Mouse (Mus musculus): ENCODE results near the gene Mprip.
"Not testable (repeated sequence)": the region's sequence is repeated elsewhere in the genome, so short reads cannot be mapped to it uniquely, and the experiment has no call there.

Gene Mprip

DNA sequence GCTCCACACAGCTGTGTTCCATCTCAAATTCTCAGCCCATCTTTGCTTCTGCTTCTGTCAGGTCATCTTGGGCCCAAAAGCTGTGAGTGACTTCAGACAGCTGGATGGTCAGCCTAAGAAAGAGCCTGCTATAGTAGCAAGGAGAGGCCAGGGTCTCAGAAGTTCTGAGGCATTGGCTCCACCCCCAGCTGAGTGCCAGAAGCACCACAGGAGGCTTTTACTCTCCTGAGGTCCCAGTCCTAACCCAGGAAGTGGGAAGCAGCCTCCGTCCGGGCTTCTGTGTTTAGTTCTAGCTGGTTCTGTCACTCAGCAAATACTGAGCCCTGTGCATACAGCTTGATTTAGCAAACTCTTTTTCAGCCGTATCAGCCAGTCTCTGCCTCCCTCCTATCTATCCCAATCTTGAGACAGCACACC lies 54.3 kb downstream of the Mprip start:
- no peak for DNase-seq (ENCODE audit: low read depth)

DNA sequence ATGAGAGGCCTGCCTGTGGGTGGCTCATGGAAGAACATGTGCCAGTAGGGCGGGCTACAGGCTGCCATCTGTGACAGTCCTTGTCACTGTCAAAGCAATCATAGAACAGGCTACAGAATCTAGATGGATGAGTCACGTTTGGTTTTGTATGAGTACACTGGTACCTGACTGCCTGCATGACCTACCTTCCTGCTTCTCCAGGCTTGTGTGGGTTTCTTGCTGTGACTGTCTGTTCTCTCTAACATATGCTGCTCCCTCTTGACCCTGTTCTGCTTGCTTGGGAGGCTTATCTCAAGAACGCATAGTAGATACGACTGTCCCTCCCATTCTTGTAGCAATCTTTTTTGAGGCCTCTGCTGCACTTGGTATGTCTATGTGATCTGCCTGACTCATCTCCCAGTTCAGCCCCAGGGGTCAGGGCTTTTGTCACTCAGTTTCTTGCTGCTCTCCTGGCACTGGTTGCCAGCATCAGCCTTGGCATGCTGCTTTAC lies 56.7 kb downstream of the Mprip start:
- no peak for DNase-seq (ENCODE audit: low read depth)

DNA sequence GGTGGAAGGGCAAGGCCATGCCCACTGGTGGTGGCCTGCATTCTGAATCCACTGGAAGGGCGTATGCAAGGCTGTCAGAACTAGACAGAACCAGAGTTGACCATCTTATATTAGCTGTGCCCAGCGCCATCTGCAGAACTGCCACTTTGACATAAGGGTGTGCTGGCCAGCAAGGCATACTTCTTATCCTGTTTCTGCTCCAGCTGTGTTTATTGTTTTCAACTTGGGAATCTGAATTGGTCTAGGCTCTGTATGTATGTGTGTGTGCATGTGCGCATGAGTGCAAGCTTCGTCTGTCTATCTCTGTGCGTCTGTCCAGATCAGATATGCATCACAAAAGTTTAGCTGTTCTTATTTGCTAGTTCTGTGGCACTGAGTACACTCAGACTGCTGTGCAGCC lies 58.1 kb downstream of the Mprip start:
- no peak for DNase-seq (ENCODE audit: low read depth)

DNA sequence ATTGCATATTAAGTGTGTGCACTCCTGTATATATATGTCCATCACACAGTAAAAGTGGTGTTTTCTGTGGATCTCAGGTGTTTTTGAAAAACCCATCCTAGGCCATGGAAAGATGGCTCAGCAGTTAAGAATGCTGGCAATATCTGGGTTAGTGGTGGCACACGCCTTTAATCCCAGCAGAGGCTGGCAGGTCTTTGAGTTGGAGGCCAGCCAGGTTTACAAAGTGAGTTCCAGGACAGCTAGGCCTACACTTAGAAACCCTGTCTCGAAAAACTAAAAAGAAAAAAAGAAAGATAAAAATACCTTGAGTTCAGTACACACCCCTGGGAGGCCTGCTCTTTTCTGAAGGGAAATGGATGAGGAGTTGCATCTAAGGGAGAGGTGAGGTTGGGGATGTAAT lies 60.3 kb downstream of the Mprip start:
- no peak for DNase-seq (ENCODE audit: low read depth)

DNA sequence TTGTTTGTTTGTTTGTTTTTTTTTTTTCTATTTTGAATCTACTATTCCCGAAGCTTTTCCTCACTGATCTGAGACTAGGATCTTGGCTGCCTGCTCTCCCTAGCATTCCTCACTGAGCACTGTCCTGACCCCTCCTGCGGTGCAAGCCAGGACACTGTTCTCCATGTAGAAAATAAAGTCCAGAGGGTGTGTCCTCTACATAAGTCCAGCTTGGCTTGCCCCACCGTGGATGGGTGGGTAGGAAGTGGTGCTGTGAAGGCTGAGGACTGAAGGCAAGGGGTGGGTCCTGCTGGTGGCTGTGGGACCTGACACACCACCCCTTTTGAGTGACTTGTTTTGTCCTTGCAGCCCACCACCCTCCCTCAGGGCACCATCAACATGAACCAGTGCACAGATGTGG lies 66.1 kb downstream of the Mprip start:
- DNase-seq (ENCODE audit: low read depth) = no peak

DNA sequence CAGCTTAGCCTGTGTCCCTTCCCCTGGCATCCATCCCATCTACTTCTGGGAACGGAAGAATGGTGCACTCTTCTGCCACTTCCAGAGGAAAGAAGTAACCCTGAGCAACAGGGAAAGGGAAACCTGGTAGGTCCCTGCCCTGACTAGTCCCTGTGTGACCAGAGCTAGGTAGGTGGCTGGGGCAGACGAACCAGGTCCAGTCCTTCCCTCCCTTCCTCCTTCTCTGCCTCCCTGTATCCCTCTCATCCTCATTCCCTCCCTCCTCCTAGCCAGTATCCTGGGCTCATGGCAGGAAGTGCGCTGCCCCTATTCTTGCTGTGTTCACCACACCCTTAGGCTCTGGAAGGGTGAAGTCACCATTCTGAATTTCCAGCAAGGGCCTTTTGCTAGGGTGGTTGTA lies 70.7 kb downstream of the Mprip start:
- no peak for DNase-seq (ENCODE audit: low read depth)

DNA sequence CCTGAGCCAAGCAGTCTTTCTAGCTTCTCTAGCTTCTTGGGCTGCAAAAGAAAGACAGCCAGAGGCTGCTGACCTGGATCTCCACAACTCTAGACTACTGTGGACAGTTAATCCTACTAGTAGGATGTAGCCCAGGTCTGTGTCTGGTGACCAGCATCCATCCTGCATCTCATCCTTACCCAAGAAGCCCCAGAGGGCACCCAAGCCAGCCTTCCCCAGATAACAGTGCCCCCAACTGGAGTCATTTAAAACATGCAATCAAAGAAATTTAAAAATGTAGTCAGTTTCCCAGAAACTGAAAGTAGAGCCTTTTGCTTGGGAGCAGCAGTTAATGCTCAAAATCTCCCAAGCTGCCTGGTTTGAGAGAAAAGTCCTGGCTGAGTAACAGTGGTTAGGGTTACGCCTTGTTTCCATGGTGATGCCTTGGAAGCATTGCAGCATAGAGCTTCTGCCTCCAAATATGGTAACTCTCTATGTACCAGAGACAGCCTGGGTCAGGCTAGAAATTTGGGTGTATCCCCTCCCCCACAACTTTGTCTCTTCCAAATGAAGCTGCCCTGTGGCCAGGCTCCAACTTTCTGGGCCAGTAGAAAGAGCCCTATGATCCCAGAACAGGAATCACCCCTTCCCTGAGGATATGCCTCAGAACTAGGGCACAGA lies 71.4 kb downstream of the Mprip start:
- DNase-seq (ENCODE audit: low read depth) = no peak

DNA sequence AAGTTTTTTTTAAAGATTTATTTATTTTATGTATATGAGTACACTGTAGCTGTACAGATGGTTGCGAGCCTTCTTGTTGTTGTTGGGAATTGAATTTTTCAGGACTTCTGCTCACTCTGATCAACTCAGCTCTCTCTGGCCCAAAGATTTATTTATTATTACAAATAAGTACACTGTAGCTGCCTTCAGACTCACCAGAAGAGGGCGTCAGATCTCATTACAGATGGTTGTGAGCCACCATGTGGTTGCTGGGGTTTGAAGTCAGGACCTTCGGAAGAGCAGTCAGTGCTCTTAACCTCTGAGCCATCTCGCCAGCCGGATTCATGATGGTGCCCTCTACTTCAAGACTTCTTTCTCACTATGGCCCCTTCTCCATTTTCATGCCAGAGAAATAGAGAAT lies 72.5 kb downstream of the Mprip start:
- DNase-seq (ENCODE audit: low read depth) = not testable (repeated sequence)

DNA sequence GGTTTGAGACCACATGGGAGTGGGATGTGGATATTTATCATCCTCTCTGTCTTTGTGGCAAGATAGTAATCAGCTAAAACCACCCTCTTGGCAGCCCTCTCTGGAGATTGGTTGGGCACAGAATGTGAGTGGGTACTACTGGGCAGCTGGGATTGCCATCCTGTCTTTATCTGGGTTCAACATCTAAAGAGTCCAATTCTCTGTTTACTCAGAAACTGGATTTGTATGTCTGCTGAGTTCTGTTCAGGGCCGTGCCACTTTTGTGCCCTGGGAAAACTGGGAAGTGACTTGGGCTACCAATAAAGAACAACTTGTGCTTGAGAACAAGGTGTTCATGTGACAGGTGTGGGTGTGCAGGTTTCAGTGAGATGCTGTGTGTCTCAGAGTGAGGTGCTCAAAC lies 73.2 kb downstream of the Mprip start:
- no peak for DNase-seq (ENCODE audit: low read depth)

DNA sequence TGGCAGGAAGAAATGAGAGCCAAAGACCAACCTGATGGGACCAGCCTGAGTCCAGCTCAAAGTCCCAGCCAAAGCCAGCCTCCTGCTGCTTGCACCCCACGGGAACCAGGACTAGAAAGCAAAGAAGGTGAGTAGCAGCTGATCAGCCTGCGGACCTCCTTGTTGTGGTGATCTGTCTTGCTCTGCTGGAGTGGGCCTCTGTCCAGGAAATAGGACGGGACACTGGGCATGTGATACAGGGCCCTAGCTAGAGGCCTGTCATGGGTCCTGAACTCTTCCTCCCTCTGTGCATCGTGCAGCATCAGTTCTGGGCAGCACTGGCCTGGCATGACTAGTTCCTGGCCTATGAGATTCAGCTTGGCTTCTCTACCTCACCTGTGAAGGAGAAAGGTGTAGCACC lies 74.8 kb downstream of the Mprip start:
- not testable (repeated sequence) for DNase-seq (ENCODE audit: low read depth)

DNA sequence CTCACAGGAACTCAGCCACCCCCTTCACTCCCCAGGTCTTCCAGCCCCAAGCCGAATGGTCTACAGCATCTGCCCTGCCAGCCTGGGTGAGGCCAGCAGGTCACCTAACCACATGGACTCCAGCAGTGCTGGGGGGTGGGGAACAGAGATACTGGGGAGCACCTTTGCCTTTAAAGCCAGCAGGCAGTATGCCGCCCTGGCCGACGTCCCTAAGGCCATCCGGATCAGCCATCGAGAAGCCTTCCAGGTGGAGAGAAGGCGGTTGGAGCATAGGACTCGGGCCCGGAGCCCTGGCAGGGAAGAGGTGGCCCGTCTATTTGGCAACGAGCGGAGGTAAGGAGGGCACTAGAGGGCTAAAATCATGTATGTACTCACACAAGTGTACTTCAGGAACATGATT lies 76.1 kb downstream of the Mprip start:
- no peak for DNase-seq (ENCODE audit: low read depth)

DNA sequence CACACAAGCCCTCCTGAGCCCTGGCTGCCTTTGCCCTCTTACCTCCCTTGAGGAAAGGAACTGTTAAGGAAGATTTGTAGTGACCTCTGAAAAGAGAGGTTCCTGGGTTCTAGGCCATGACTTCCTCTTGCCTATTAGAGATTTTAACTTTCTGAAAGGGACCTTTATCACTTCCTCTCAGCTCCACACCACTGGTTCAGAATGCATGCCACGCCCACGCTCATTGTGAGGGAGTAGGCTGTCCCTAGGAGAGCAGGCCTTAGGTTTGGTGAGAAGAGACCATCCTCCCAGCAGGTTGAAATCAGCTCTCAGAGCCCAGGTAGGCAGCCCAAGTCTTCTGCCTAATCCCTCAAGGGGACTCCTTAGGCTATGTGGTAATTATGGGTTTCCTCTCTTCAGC lies 78.9 kb downstream of the Mprip start:
- DNase-seq (ENCODE audit: low read depth) = no peak

DNA sequence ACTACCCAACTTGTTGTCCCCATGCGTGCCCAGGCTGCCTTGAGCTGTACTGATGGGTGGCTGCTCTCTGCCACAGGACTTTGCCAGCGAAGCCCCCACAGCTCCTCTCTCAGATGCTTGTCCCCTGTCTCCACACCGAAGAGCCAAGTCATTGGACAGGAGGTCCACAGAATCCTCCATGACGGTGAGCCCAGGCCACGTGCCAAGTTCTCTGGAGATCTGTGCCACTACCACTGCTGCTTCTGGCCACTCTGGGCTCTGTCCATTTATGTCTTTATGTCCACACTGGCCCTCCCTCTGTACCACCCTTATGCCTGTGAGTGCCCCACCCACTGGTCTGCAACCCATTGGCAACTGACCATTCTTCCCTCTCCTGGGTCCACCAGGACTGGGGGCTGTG lies 80.8 kb downstream of the Mprip start:
- DNase-seq (ENCODE audit: low read depth) = no peak

DNA sequence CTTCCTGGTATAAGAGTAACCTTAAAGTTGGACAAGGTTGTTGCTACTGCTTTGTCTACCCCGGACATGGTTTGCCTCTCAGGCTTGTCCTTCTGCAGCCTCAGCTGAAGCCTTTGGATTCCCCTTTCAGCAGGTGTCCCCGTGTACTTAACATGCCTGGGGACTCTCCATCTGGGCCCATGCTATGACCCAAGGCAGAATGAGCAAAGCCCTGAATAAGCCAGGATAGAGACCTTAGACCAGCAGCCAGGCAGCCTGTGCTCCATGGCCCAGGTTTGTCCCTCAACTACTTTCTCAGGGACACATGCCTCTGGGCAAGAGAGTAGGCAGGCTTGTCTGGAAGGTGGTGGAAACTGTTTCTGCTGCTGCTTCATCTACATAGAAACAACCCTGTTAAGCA lies 82.2 kb downstream of the Mprip start:
- DNase-seq (ENCODE audit: low read depth) = no peak

DNA sequence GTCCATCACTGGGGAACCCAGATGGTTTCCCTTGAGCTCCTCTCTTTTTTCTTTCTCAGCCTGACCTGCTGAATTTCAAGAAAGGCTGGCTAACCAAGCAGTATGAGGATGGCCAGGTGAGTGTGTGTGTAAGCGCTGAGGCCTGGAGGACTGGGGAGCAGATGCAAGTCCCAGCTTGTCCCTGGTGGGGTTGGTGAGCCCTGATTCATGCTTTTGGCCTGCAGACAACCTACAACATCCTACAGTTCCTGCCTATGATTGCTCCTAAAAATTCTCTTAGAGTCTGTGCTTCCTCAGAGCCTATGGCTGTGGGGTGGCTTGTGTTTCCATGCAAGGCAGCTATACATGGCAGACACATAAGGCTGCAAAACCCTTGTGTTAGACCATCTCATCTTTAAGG lies 82.6 kb downstream of the Mprip start:
- no peak for DNase-seq (ENCODE audit: low read depth)

DNA sequence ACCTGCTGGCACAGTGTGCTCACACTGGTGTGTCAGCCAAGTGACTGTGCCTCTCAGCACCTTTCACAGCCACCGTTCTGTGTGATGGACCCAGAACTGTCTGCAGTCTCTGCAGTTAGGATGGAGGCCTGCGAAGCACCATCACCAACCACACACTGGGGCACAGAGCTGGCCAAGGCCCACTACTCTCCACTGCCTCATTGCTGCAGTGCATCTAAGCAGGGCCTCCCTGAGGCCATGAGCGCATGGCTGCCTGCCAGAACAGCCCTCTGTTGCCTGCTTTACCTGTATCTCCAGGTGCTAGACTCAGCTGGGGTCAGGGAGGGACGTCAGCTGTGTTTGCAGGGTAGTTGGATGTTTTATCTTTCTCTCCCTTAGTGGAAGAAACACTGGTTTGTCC lies 83.3 kb downstream of the Mprip start:
- no peak for DNase-seq (ENCODE audit: low read depth)

DNA sequence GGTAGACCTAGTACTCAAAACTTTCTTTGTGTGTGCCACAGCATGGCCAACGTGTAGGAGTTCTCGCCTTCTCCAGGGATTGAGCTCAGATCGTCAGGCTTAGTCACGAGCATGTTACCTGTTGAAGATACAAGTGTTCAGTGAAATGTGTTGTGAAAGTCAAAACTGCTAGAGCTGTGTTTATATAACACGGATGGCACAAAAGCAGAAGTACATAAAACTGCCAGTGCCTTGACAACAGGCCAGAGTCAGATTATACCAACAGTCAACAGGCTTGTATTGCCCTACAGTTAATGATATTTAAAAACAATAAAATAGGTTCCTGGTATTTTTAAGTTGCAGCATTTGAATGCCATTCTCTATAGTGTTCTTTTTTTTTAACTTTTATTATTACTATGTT lies 84.7 kb downstream of the Mprip start:
- DNase-seq (ENCODE audit: low read depth) = no peak

DNA sequence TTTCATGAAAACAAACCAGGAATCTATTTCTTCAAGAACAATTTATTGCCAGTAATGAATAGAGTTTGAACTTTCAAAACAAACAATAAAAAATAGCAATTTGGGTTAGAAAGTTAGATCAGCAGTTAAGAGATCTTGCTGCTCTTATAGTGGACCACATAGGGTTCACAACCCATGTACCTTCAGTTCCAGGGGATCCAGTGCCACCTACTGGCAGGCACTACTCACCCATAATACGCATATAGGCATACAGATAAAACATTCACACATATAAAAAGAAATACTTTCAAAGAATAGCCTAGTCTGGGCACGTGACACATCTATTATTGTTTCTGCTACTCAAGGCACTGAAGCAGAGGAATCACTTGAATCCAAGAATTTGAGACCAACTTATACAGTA lies 85.5 kb downstream of the Mprip start:
- peak; percentile 26 for DNase-seq (ENCODE audit: low read depth)

DNA sequence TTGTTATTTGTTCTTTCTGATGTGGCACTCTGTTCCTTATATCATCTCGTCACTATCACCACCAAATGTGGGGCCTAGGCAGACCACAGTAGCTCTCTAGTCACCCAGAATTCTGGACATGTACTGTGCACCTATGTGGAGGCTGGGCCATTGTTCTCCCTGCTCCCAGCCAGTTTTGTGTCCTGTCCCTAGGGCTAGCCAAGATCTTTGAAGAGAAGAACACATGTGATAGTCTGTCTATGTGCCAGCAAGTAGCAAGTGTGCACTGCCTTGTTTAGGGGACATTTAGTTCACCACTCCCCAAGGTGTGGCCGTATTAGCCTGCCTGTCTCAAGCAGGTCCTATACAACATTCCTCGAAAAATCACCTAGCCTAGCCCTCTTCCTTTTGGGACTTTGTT lies 87.9 kb downstream of the Mprip start:
- no peak for DNase-seq (ENCODE audit: low read depth)

DNA sequence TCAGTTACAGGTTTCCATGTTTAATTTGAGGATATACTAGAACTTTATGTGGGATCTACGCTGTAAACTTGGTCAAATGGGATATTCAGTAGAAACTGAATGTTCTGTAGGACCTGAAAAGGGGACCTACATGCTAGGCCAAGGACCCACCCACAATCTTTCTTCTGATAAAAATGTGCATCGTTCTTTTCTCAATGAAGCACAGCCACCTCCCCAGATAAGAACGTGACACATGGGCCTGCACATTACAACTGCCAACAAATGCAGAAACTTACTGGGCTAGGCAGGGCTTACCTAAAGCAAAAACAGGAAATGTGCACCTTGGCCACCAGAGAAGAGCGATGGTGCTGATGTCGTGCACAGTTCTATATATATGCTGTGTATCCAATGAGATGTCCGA lies 93.4 kb downstream of the Mprip start:
- no peak for DNase-seq (ENCODE audit: low read depth)

DNA sequence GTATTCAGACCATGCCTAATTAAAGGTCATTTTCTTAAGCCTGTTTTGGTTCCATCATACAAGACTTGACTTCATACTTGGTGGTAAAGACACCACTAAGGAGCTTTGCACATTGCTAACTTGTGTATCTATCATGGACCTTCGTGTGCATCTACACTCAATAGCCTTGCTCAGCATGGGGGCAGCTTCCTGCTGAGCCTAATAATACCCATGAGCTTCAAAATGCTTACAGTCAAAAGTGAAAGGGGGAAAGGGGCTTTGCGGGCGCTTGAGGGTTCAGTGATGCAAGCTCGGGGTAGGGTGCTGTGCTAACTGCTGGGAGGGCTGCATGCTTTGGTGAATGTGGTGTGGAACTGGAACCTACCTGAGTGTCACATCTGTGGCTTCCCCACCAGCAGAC lies 95.2 kb downstream of the Mprip start:
- no peak for DNase-seq (ENCODE audit: low read depth)

DNA sequence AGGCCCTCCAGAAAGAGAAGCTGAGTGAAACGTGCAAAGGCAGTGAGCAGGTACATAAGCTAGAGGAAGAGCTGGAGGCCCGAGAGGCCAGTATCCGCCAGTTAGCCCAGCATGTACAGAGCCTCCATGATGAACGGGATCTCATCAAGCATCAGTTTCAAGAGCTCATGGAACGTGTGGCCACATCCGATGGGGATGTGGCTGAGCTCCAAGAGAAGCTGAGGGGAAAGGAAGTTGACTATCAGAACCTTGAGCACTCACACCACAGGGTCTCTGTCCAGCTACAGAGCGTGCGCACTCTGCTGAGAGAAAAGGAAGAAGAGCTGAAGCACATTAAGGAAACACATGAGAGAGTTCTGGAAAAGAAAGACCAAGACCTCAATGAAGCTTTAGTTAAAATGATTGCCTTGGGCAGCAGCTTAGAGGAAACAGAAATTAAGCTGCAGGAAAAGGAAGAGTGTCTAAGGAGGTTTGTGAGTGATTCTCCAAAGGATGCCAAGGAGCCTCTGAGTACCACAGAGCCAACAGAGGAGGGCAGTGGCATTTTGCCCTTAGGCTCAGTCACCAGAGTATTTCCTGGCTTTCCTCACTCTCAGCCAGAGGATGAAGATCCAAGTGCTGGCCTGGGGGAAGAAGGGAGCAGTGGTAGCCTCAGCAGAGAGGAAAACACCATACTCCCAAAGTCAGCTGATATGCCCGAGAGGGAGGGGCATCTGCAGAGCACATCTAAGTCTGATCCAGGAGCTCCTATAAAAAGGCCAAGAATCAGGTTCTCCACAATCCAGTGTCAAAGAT lies 97.3 kb downstream of the Mprip start:
- DNase-seq (ENCODE audit: low read depth) = no peak

DNA sequence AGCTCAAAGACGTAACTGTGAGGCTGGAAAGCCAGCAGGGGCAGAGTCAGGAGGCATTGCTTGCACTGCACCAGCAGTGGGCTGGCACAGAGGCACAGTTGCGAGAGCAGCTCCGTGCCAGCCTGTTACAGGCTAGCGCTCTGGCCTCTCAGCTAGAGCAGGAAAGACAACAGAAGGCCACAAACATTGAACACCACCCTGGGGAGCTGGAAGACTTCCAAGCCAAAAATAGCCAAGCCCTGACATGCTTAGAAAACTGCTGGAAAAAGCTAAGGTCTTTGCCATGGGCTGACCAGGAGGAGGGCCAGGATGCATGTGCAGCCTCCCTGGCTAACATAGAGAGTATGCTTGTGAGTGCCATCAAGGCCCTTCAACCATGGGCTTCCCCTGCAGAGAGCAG lies 98.1 kb downstream of the Mprip start:
- DNase-seq (ENCODE audit: low read depth) = no peak

DNA sequence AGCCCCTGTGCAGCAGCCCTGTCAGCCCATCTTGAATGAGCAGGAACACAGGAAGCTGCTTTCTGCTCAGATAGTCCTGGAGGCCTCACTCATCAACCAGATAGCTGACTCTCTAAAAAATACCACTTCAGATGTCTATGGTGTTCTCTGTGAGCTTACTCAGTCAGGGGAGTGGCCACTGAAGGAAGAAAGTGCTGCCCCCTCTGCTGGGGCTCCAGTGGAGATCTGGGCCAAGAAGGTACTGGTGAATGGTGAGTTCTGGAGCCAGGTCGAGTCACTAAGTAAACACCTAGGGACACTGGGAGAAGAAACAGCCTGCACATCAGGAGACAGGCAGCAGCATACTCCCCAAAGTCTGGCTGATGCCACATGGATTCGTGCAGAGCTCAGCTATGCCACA lies 98.5 kb downstream of the Mprip start:
- DNase-seq (ENCODE audit: low read depth) = no peak
